Mouse (Mus musculus) myocyte (in vitro differentiated cells): Measurements from ENCODE around the gene Agl.

Source experiments
- CEBPB ChIP-seq: IDR thresholded peaks from 2 replicates; pipeline ENCODE4 v1.6.1; 2011; ENCODE audit warnings: mild to moderate bottlenecking, moderate library complexity; ENCODE audit not compliant: poor library complexity, insufficient read depth, severe bottlenecking
- E2F4 ChIP-seq: IDR thresholded peaks from one replicate; pipeline ENCODE4 v1.6.1; 2011; ENCODE audit warnings: mild to moderate bottlenecking, control low read depth, moderate library complexity; ENCODE audit not compliant: insufficient read depth
- MAX ChIP-seq: IDR thresholded peaks from one replicate; pipeline ENCODE4 v1.6.1; 2011; ENCODE audit warnings: low read depth, mild to moderate bottlenecking, control low read depth
- MYOD1 ChIP-seq, 3 experiments: IDR thresholded peaks; one replicate each; pipeline ENCODE4 v1.6.1; 2011; ENCODE audit warnings: control low read depth in 2 of 3, low read depth in 2 of 3, mild to moderate bottlenecking in 2 of 3, moderate library complexity in 1 of 3; ENCODE audit not compliant: insufficient read length in 2 of 3, control insufficient read depth in 1 of 3
- MYOG ChIP-seq, 3 experiments: IDR thresholded peaks; one replicate each; pipeline ENCODE4 v1.6.1; 2011; ENCODE audit warnings: control low read depth in 2 of 3, low read depth in 2 of 3, mild to moderate bottlenecking in 2 of 3; ENCODE audit not compliant: insufficient read length in 2 of 3, control insufficient read depth in 1 of 3, insufficient read depth in 1 of 3
- POLR2A ChIP-seq: IDR thresholded peaks from one replicate; pipeline ENCODE4 v1.6.1; 2011; ENCODE audit warnings: low read depth, mild to moderate bottlenecking, control low read depth, moderate library complexity; ENCODE audit not compliant: insufficient read length
- POLR2AphosphoS2 ChIP-seq: IDR thresholded peaks from one replicate; pipeline ENCODE4 v1.6.1; 2011; ENCODE audit warnings: low read depth, control low read depth; ENCODE audit not compliant: insufficient read length
- SRF ChIP-seq: IDR thresholded peaks from one replicate; pipeline ENCODE4 v1.6.1; 2011; ENCODE audit warnings: low read depth; ENCODE audit not compliant: control insufficient read depth, insufficient read length

DNA sequence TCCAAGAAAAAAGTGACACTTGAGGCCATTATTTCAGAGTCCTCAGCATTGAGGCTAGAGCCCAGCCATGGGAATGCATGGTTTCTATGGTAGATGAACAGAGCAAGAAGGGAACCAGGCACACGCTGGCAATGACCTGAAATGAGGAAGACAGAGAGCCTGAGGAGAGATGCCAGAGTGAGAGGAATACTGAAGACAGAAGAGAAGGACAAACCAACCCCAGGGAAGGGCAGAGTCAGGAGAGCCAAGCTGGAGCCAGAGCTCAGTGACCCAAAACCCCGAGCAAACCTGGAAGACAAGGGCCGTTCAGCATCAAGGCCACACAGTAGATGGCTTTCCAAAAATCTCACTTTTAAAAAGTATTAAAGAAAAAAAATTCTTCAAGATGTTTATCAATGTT is 2.1 kb downstream of the Agl start:
- TF ChIP-seq E2F4 = no peak
- TF ChIP-seq POLR2AphosphoS2 = no peak
- TF ChIP-seq MAX = no peak
- TF ChIP-seq CEBPB = no peak
- no peak for TF ChIP-seq POLR2A
- no peak for TF ChIP-seq MYOD1 (IDR thresholded peaks at IDR 0.05; ENCODE audit: control insufficient read depth in 1 of 3, insufficient read length in 2 of 3, low read depth in 2 of 3)
- no peak for TF ChIP-seq SRF
- TF ChIP-seq MYOG (IDR thresholded peaks at IDR 0.05; ENCODE audit: control insufficient read depth in 1 of 3, insufficient read depth in 1 of 3, insufficient read length in 2 of 3, low read depth in 2 of 3) = no peak
